Mouse (Mus musculus) midbrain, embryonic 10.5 days (tissue): ENCODE results near the gene Zfp622. TPM values are rescaled to one million over a fixed set of nuclear protein-coding genes. Genes with fewer than 3 reads are reported as not detected.

Source experiments
- DNase-seq: peaks from one replicate; pipeline ENCODE4 v3.0.0-alpha.2; 2017; ENCODE audit warnings: low spot score
- H3K27ac ChIP-seq: fragments of 300-500 bp; sonication (generic); replicated peaks from 2 replicates; pipeline ENCODE4 v1.5.1; 2016; ENCODE audit warnings: mild to moderate bottlenecking
- H3K27me3 ChIP-seq: fragments of 300-500 bp; sonication (generic); 2 replicates; pipeline ENCODE4 v1.6.1; 2016; ENCODE audit warnings: low read depth, mild to moderate bottlenecking; ENCODE audit not compliant: poor library complexity, severe bottlenecking
- H3K36me3 ChIP-seq: fragments of 300-500 bp; sonication (generic); 2 replicates; pipeline ENCODE4 v1.6.1; 2016; ENCODE audit warnings: mild to moderate bottlenecking, moderate library complexity
- H3K4me1 ChIP-seq: fragments of 300-500 bp; sonication (generic); 2 replicates; pipeline ENCODE4 v1.6.1; 2016
- H3K4me3 ChIP-seq: fragments of 300-500 bp; sonication (generic); 2 replicates; pipeline ENCODE4 v1.5.1; 2016; ENCODE audit warnings: mild to moderate bottlenecking, moderate library complexity
- H3K9me3 ChIP-seq: fragments of 300-500 bp; sonication (generic); replicated peaks from 2 replicates; pipeline ENCODE4 v1.6.1; 2016; ENCODE audit warnings: mild to moderate bottlenecking
- WGBS: fragments of 180-500 bp; shearing (Covaris S2); methylation state at CpG from one replicate; pipeline ENCODE4 v1.1.7; 2016; 5-methylcytosine and 5-hydroxymethylcytosine counted together
- microRNA-seq: library from miRNA; unstranded; fragments of <30 nt; microRNA quantifications from one replicate; pipeline ENCODE4, GENCODE M21; 2017
- polyA plus RNA-seq: library from polyadenylated mRNA; unstranded; fragments of >200 nt; fragmentation: Nextera tagmentation; extraction: Ambion mirVana; gene quantifications from 2 replicates; pipeline ENCODE4 v1.2.1, GENCODE M21; 2016

Gene Zfp622
- polyA plus RNA-seq, 1 experiment from 2014 or later = 24.4 TPM

- 83% methylated on average over 2 of the region's 2 CpGs for WGBS
- Histone ChIP-seq H3K36me3 (no peaks in the 10 kb centered on the region), H3K4me3 (no peak overlapping the region), H3K27me3 (no peaks in the 10 kb centered on the region), H3K27ac (no peak overlapping the region), H3K9me3 (no peaks in the 10 kb centered on the region), H3K4me1 (no peaks in the 10 kb centered on the region)
- DNase-seq = no peak
Observed at GRCm38 (mm10) chr15:26041196-26041947, 57.2 kb downstream of the Zfp622 start.

Small RNA genes within 50 kb of the gene (microRNA-seq; reads per million reads assigned to microRNA genes)
- gene Mir7212 = not detected

Other genes starting within 250 kb of the Zfp622 start
- gene Retreg1, start 141.2 kb upstream of the Zfp622 start, polyA plus RNA-seq = 1.8 and 1.9 TPM in 2 replicates